16 mouse cellular contexts compared by ENCODE assay signal in the genomic region with DNA sequence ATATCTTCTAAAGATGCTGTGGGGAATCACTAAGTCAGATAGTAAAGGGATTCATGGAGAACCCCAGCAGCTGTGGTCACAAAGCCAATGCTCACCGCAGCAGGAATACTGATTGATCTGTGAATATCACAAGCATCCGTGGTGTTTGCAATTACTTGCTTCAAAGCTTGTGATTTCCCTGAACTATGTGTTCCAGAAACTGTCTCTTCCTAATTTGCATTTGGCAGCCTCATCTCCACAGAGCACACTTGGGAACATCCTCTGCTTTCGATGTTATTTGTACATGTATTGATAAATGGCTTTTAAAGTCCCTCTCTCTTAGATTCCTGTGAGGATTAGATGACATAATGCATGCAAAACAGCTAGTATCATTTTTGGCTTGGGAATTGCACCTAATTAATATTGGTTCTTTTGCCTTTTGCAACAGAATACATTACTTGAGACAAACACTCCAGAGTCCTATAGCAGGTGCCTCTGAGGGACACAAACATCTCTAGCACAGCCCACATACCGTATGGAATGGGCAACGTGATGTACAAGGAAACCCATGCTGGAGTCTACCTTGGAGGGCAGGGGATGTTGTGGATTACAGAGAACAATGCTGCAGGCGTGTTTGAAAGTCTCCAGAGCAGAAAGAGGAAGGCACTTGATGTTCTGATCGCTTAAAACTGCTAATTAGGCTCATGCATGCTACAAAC.
DNase-seq lines count a peak whose midpoint lies in the region; ATAC-seq and TF ChIP-seq lines count a peak whose summit lies in the region.
"Had no signal": no experiment of that assay in that cellular context is flagged by ENCODE, and none has a peak within 500 bp of the region (broad histone marks: within the 10 kb centered on the region; RNA-seq: fewer than 3 reads in every experiment).

No protein-coding gene starts in this region.

- no peak overlapping the region for H3K9ac ChIP-seq in heart, adult 2 months (ENCODE audit: low read depth, low read length)
- no peak overlapping the region for H3K9ac ChIP-seq in midbrain, postnatal 0 days (replicated peaks; ENCODE audit: low read length, poor library complexity, severe bottlenecking)
- no peak overlapping the region for H3K9ac ChIP-seq in midbrain, embryonic 11.5 days (ENCODE audit: low read length)
- H3K9ac ChIP-seq: hindbrain, embryonic 14.5 days; liver, embryonic 13.5 days; midbrain, embryonic 12.5 days had no signal

- TF ChIP-seq EP300 in heart, adult 2 months (IDR thresholded peaks at IDR 0.05; ENCODE audit: insufficient read depth, low read depth, low read length) = no peak

- ATAC-seq in midbrain, postnatal 0 days (ENCODE audit: low FRiP score) = no peak
- no peak for ATAC-seq in midbrain, embryonic 11.5 days (ENCODE audit: low FRiP score)
- ATAC-seq in monocyte, adult 5-6 weeks (replicated peaks; ENCODE audit: insufficient number of reproducible peaks, low FRiP score, low TSS enrichment, poor library complexity, severe bottlenecking) = no peak

- WGBS in heart, adult 2 months = 64% methylated on average over 7 of the region's 7 CpGs
- WGBS in midbrain, postnatal 0 days = 58% methylated on average over 7 of the region's 7 CpGs
- 74% methylated on average over 7 of the region's 7 CpGs for WGBS in midbrain, embryonic 11.5 days

- peak overlapping the region; percentile 74 for H3K27ac ChIP-seq in heart, adult 2 months
- no peak overlapping the region for H3K27ac ChIP-seq in midbrain, postnatal 0 days (ENCODE audit: low read depth, low read length)
- H3K27ac ChIP-seq in midbrain, embryonic 11.5 days (ENCODE audit: low read depth, low read length) = no peak overlapping the region
- H3K27ac ChIP-seq: hindbrain, embryonic 14.5 days; liver, embryonic 13.5 days; midbrain, embryonic 12.5 days had no signal

- no peaks in the 10 kb centered on the region; the same call in 1 of the 2 replicates for H3K4me1 ChIP-seq in heart, adult 2 months (ENCODE audit: control insufficient read depth, insufficient read depth, low read length)
- H3K4me1 ChIP-seq in midbrain, postnatal 0 days (ENCODE audit: insufficient read depth, low read length) = no peaks in the 10 kb centered on the region
- H3K4me1 ChIP-seq in midbrain, embryonic 11.5 days (ENCODE audit: control insufficient read depth, insufficient read depth, low read length) = no peaks in the 10 kb centered on the region
- H3K4me1 ChIP-seq: liver, embryonic 13.5 days; midbrain, embryonic 12.5 days had no signal

- no peak overlapping the region for H3K4me2 ChIP-seq in midbrain, postnatal 0 days (ENCODE audit: low read depth, low read length, poor library complexity, severe bottlenecking)
- H3K4me2 ChIP-seq in midbrain, embryonic 11.5 days = no peak overlapping the region
- H3K4me2 ChIP-seq: hindbrain, embryonic 14.5 days; liver, embryonic 13.5 days; midbrain, embryonic 12.5 days had no signal

- H3K79me2 ChIP-seq in heart, adult 2 months (replicated peaks; ENCODE audit: control insufficient read depth, insufficient read depth, low read length) = no peaks in the 10 kb centered on the region

- TF ChIP-seq CTCF in heart, adult 2 months (IDR thresholded peaks at IDR 0.05) = no peak
- no peak for TF ChIP-seq CTCF in midbrain, postnatal 0 days (IDR thresholded peaks at IDR 0.05)

- no peak for TF ChIP-seq POLR2A in heart, adult 2 months (IDR thresholded peaks at IDR 0.05; ENCODE audit: insufficient read depth, low read depth, low read length)

- no peak overlapping the region for H3K4me3 ChIP-seq in heart, adult 2 months
- no peak overlapping the region for H3K4me3 ChIP-seq in midbrain, postnatal 0 days (ENCODE audit: low read depth, low read length)
- no peak overlapping the region for H3K4me3 ChIP-seq in midbrain, embryonic 11.5 days (ENCODE audit: low read depth, low read length)
- H3K4me3 ChIP-seq: erythroblast, embryonic 14.5 days; liver, embryonic 13.5 days; midbrain, embryonic 12.5 days had no signal

- H3K27me3 ChIP-seq in heart, adult 2 months (ENCODE audit: control insufficient read depth, insufficient read depth, low read length) = no peaks in the 10 kb centered on the region
- no peaks in the 10 kb centered on the region for H3K27me3 ChIP-seq in midbrain, postnatal 0 days (ENCODE audit: insufficient read depth, low read length)
- H3K27me3 ChIP-seq in midbrain, embryonic 11.5 days (ENCODE audit: control insufficient read depth, insufficient read depth, low read length) = no peaks in the 10 kb centered on the region
- H3K27me3 ChIP-seq: liver, embryonic 13.5 days; midbrain, embryonic 12.5 days had no signal

- no peak for DNase-seq in heart, adult 2 months
- no peak for DNase-seq in heart, postnatal 25 days (ENCODE audit: low spot score)
- peak; percentile 26 for DNase-seq in midbrain, postnatal 0 days (ENCODE audit: low spot score)
- DNase-seq in midbrain, embryonic 11.5 days (ENCODE audit: low spot score, missing footprints) = no peak
- DNase-seq in layer of hippocampus, adult 18-20 months (ENCODE audit: low spot score in 2 of 2) = peak; percentile 43 to 83
- DNase-seq in right cerebral cortex, postnatal 25 days = peak; percentile 45
- no peak for DNase-seq in embryo, embryonic 9.5 days (ENCODE audit: extremely low spot score)
- DNase-seq: cerebellum, adult 18-20 months; gastrocnemius, postnatal 10 days; kidney, adult 8-10 months; liver, embryonic 13.5 days; lung, postnatal 14 days had no signal

- no peaks in the 10 kb centered on the region for H3K36me3 ChIP-seq in heart, adult 2 months (ENCODE audit: control insufficient read depth, insufficient read depth, low read length)
- H3K36me3 ChIP-seq in midbrain, postnatal 0 days (ENCODE audit: insufficient read depth, low read length) = no peaks in the 10 kb centered on the region
- H3K36me3 ChIP-seq in midbrain, embryonic 11.5 days (ENCODE audit: control insufficient read depth, insufficient read depth, low read length) = no peaks in the 10 kb centered on the region
- H3K36me3 ChIP-seq: liver, embryonic 13.5 days; midbrain, embryonic 12.5 days had no signal

- intact Hi-C loops in heart, adult 2 months (cut with DNase I) = no loop called here
- intact Hi-C loops in heart, postnatal 25 days (cut with DNase I) = no loop called here

- no peaks in the 10 kb centered on the region for H3K9me3 ChIP-seq in midbrain, postnatal 0 days (ENCODE audit: low read length)
- H3K9me3 ChIP-seq in midbrain, embryonic 11.5 days (ENCODE audit: control insufficient read depth, low read length) = no peaks in the 10 kb centered on the region
- H3K9me3 ChIP-seq: liver, embryonic 13.5 days; midbrain, embryonic 12.5 days had no signal

Comparison
In these comparisons a context has a peak if more than half of its experiments do, and no peak if none do; other contexts are left out.
1. DNase-seq: peak in midbrain, postnatal 0 days (single experiment), layer of hippocampus, adult 18-20 months (2 of 2) and right cerebral cortex, postnatal 25 days (single experiment); none in heart, adult 2 months (0 of 2), heart, postnatal 25 days (single experiment), midbrain, embryonic 11.5 days (single experiment) and embryo, embryonic 9.5 days (single experiment).